Mouse (Mus musculus) bone marrow macrophage, adult 2 months (primary cell): Measurements from ENCODE around the gene Ncoa7.

ENCODE experiments used
- CTCF ChIP-seq: IDR thresholded peaks from 2 replicates; pipeline ENCODE4 v1.5.1; 2012; ENCODE audit warnings: low read depth, mild to moderate bottlenecking, low read length, moderate library complexity
- POLR2A ChIP-seq: IDR thresholded peaks from 2 replicates; pipeline ENCODE4 v1.6.1; 2012; ENCODE audit warnings: mild to moderate bottlenecking, low read depth, low read length, borderline replicate concordance

- TF ChIP-seq POLR2A = no peak
- TF ChIP-seq CTCF = no peak
Observed at GRCm38 (mm10) chr10:30762284-30762964, 40.7 kb downstream of the Ncoa7 start.
